Mouse (Mus musculus): ENCODE data around the gene Rnf114. TPM values are rescaled to one million over a fixed set of nuclear protein-coding genes. Genes with fewer than 3 reads are reported as not detected.

The Rnf114 gene
- polyA plus RNA-seq, 1 experiment: 97.0 TPM

DNA sequence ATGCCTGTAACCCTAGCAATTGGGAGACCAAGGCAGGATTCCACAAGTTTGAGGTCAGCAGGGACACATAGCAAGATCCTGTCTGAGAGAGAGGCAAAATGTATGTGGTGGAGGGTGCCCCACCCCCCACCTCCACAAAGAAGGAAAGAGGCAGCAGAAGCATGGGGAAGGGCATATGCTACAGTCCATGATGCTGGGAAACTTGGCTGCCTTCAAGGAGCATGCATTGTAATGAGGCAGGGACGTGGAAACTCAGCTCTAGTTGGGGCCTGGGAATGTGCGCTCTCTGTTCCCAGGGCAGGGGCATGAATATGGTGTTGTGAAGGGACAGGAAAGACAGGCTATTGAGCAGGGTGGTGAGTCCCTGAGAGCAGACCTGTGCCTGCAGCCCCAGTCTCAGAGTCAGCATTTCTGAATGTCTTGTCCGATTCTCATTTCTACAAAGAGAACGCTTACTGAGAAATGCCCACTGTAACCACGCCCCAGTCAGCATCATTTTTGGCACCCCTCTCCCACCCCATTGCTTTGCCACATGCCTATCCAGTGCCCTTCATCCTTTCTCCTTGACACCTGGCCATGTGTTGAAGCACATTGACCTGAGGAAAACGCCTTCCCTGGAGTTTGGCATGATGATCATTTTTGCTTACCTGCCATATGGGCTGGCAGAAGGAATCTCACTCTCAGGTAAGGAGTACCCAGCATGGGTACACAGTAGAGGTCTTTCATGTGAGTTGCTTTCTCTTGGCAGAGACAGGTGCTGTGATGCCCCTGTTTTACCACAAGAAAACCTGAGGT, 33.2 kb upstream of the Rnf114 start:
- no peak for TF ChIP-seq CTCF (IDR thresholded peaks at IDR 0.05; ENCODE audit: low read depth, low read length)
- no peak for TF ChIP-seq EP300 (IDR thresholded peaks at IDR 0.05; ENCODE audit: insufficient read depth, low read depth, low read length)
- no peak for TF ChIP-seq POLR2A (IDR thresholded peaks at IDR 0.05; ENCODE audit: insufficient read depth, low read length)
- Histone ChIP-seq H3K4me1 (ENCODE audit: control insufficient read depth, insufficient read depth, low read length) (no peaks in the 10 kb centered on the region), H3K36me3 (ENCODE audit: control insufficient read depth, insufficient read depth, low read length, poor library complexity, severe bottlenecking) (peaks cover 9% of the 10 kb centered on the region), H3K9ac (ENCODE audit: low read depth, poor library complexity, severe bottlenecking) (no peak overlapping the region), H3K9me3 (replicated peaks; ENCODE audit: control insufficient read depth, insufficient read depth, low read length, poor library complexity, severe bottlenecking) (no peaks in the 10 kb centered on the region), H3K27me3 (ENCODE audit: control insufficient read depth, insufficient read depth, low read length, poor library complexity, severe bottlenecking) (no peaks in the 10 kb centered on the region), H3K4me3 (ENCODE audit: low read depth, low read length) (no peak overlapping the region), H3K27ac (ENCODE audit: insufficient read depth, low read length) (no peak overlapping the region)

- Histone ChIP-seq H3K4me3 (ENCODE audit: low read depth, low read length) (no peak overlapping the region), H3K4me1 (ENCODE audit: control insufficient read depth, insufficient read depth, low read length) (no peaks in the 10 kb centered on the region), H3K27me3 (ENCODE audit: control insufficient read depth, insufficient read depth, low read length, poor library complexity, severe bottlenecking) (no peaks in the 10 kb centered on the region), H3K36me3 (ENCODE audit: control insufficient read depth, insufficient read depth, low read length, poor library complexity, severe bottlenecking) (peaks cover 7% of the 10 kb centered on the region), H3K9me3 (replicated peaks; ENCODE audit: control insufficient read depth, insufficient read depth, low read length, poor library complexity, severe bottlenecking) (no peaks in the 10 kb centered on the region), H3K27ac (ENCODE audit: insufficient read depth, low read length) (no peak overlapping the region), H3K9ac (ENCODE audit: low read depth, poor library complexity, severe bottlenecking) (no peak overlapping the region)
- no peak for TF ChIP-seq POLR2A (IDR thresholded peaks at IDR 0.05; ENCODE audit: insufficient read depth, low read length)
- peak; percentile 64 for TF ChIP-seq CTCF (IDR thresholded peaks at IDR 0.05; ENCODE audit: low read depth, low read length)
- TF ChIP-seq EP300 (IDR thresholded peaks at IDR 0.05; ENCODE audit: insufficient read depth, low read depth, low read length): no peak
These were observed 29.5 kb upstream of the Rnf114 start for GRCm38 (mm10) chr2:167462954-167463353.

DNA sequence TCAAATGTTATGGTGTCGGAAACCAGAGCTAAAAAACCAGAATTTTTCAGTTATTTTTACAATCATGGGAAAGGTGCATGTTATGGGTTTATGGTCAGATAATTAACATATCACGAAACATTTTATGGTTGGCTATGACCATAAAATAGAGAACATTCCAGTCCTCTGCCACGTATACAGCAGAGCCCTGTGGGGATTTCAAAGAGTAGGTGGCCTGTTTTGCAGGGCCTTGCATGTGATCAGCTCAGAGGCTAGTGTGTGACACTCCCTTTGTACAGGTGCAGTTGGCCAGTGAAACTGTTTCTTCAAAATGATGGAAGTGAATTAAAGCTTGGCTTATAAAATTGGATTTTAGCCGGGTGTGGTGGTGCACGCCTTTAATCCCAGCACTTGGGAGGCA, 28.6 kb upstream of the Rnf114 start:
- H3K27me3 ChIP-seq (ENCODE audit: control insufficient read depth, insufficient read depth, low read length, poor library complexity, severe bottlenecking): no peaks in the 10 kb centered on the region
- H3K36me3 ChIP-seq (ENCODE audit: control insufficient read depth, insufficient read depth, low read length, poor library complexity, severe bottlenecking): peaks cover 7% of the 10 kb centered on the region
- no peak overlapping the region for H3K9ac ChIP-seq (ENCODE audit: low read depth, poor library complexity, severe bottlenecking)
- H3K4me3 ChIP-seq (ENCODE audit: low read depth, low read length): no peak overlapping the region
- TF ChIP-seq EP300 (IDR thresholded peaks at IDR 0.05; ENCODE audit: insufficient read depth, low read depth, low read length): no peak
- no peak for TF ChIP-seq POLR2A (IDR thresholded peaks at IDR 0.05; ENCODE audit: insufficient read depth, low read length)
- no peak for TF ChIP-seq CTCF (IDR thresholded peaks at IDR 0.05; ENCODE audit: low read depth, low read length)
- H3K9me3 ChIP-seq (replicated peaks; ENCODE audit: control insufficient read depth, insufficient read depth, low read length, poor library complexity, severe bottlenecking): no peaks in the 10 kb centered on the region
- H3K27ac ChIP-seq (ENCODE audit: insufficient read depth, low read length): no peak overlapping the region
- H3K4me1 ChIP-seq (ENCODE audit: control insufficient read depth, insufficient read depth, low read length): no peaks in the 10 kb centered on the region

DNA sequence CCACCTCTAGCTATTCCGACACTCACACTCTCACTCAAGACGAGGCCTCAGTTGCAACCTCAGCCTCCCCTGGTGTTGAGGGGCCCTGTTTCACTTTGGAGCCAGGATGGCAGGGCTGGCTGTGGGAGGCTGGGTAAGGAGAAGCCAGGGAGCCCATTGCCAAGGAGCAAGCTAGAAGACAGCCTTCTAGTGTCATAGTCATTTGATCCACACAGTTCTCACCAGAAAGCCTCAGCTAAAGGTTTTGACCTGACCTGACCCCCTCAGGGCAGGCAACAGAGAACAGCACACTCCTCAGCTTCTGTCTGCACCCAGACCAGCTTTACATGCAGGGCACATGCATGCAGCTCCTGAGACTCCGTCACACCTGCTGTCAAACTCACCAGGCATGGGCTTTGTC, 26.5 kb upstream of the Rnf114 start:
- Histone ChIP-seq H3K9ac (ENCODE audit: low read depth, poor library complexity, severe bottlenecking) (no peak overlapping the region), H3K4me1 (ENCODE audit: control insufficient read depth, insufficient read depth, low read length) (no peaks in the 10 kb centered on the region), H3K27me3 (ENCODE audit: control insufficient read depth, insufficient read depth, low read length, poor library complexity, severe bottlenecking) (no peaks in the 10 kb centered on the region), H3K36me3 (ENCODE audit: control insufficient read depth, insufficient read depth, low read length, poor library complexity, severe bottlenecking) (peaks cover 6% of the 10 kb centered on the region; the same call in 1 of the 2 replicates), H3K27ac (ENCODE audit: insufficient read depth, low read length) (no peak overlapping the region), H3K4me3 (ENCODE audit: low read depth, low read length) (no peak overlapping the region), H3K9me3 (replicated peaks; ENCODE audit: control insufficient read depth, insufficient read depth, low read length, poor library complexity, severe bottlenecking) (no peaks in the 10 kb centered on the region)
- TF ChIP-seq EP300 (IDR thresholded peaks at IDR 0.05; ENCODE audit: insufficient read depth, low read depth, low read length) (no peak), POLR2A (IDR thresholded peaks at IDR 0.05; ENCODE audit: insufficient read depth, low read length) (no peak), CTCF (IDR thresholded peaks at IDR 0.05; ENCODE audit: low read depth, low read length) (no peak)

DNA sequence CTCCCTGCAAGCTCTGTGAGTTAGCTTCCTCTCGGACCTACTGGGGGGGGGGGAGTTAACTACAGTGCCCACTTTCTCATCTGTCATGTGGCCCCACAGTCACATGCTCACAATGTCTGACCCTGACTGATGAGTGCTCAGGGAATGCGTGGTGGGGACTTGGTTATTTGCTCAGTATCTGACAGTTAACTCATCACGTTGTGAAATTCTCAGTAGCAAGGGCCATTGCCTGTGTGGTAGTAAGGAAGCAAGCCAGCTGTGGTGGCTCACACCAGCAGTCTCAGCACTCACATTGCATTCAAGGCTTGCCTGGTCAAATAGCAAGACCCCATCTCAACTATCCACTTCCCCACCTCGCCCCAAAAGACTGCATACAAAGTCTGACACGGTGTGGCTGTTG, 25.2 kb upstream of the Rnf114 start:
- peaks cover 6% of the 10 kb centered on the region; the same call in 1 of the 2 replicates for H3K36me3 ChIP-seq (ENCODE audit: control insufficient read depth, insufficient read depth, low read length, poor library complexity, severe bottlenecking)
- no peak overlapping the region for H3K4me3 ChIP-seq (ENCODE audit: low read depth, low read length)
- no peaks in the 10 kb centered on the region for H3K4me1 ChIP-seq (ENCODE audit: control insufficient read depth, insufficient read depth, low read length)
- no peaks in the 10 kb centered on the region for H3K9me3 ChIP-seq (replicated peaks; ENCODE audit: control insufficient read depth, insufficient read depth, low read length, poor library complexity, severe bottlenecking)
- no peak overlapping the region for H3K9ac ChIP-seq (ENCODE audit: low read depth, poor library complexity, severe bottlenecking)
- H3K27me3 ChIP-seq (ENCODE audit: control insufficient read depth, insufficient read depth, low read length, poor library complexity, severe bottlenecking): no peaks in the 10 kb centered on the region
- no peak overlapping the region for H3K27ac ChIP-seq (ENCODE audit: insufficient read depth, low read length)
- TF ChIP-seq EP300 (IDR thresholded peaks at IDR 0.05; ENCODE audit: insufficient read depth, low read depth, low read length) (no peak), POLR2A (IDR thresholded peaks at IDR 0.05; ENCODE audit: insufficient read depth, low read length) (no peak), CTCF (IDR thresholded peaks at IDR 0.05; ENCODE audit: low read depth, low read length) (no peak)

DNA sequence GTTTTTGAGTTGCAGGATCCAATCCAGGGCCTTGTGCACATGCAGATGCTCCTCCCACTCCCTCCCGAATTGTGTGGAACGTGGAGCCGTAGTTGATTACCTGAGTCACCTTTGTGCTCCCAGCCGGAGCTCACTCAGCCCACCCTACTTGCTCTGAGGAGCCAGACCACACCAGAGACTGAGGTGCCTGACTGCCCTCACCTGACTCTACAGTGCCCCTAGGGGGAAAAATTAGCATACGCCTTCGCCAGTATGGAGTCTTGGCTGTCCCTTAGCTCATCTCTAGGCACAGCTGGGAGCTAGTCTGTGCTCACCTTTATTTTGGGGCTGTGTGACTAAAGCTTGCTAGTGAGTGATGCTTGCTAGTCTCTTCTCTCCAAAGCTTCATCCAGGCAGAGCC, 24.0 kb upstream of the Rnf114 start:
- no peaks in the 10 kb centered on the region for H3K27me3 ChIP-seq (ENCODE audit: control insufficient read depth, insufficient read depth, low read length, poor library complexity, severe bottlenecking)
- H3K4me1 ChIP-seq (ENCODE audit: control insufficient read depth, insufficient read depth, low read length): no peaks in the 10 kb centered on the region
- TF ChIP-seq POLR2A (IDR thresholded peaks at IDR 0.05; ENCODE audit: insufficient read depth, low read length) (no peak), EP300 (IDR thresholded peaks at IDR 0.05; ENCODE audit: insufficient read depth, low read depth, low read length) (no peak), CTCF (IDR thresholded peaks at IDR 0.05; ENCODE audit: low read depth, low read length) (peak; percentile 19)

More for the DNA sequence above, 24.0 kb upstream of the Rnf114 start:
- H3K9me3 ChIP-seq (replicated peaks; ENCODE audit: control insufficient read depth, insufficient read depth, low read length, poor library complexity, severe bottlenecking): no peaks in the 10 kb centered on the region
- H3K27ac ChIP-seq (ENCODE audit: insufficient read depth, low read length): no peak overlapping the region
- H3K4me3 ChIP-seq (ENCODE audit: low read depth, low read length): no peak overlapping the region
- H3K36me3 ChIP-seq (ENCODE audit: control insufficient read depth, insufficient read depth, low read length, poor library complexity, severe bottlenecking): peaks cover 10% of the 10 kb centered on the region; the same call in 1 of the 2 replicates
- no peak overlapping the region for H3K9ac ChIP-seq (ENCODE audit: low read depth, poor library complexity, severe bottlenecking)
